Mouse (Mus musculus) spleen, adult 2 months (tissue): ENCODE results near the gene Gpr39.

Experiments used
- CTCF ChIP-seq: fragments of 200-500 bp; IDR thresholded peaks from 2 replicates; pipeline ENCODE4 v1.5.1; 2011; ENCODE audit warnings: mild to moderate bottlenecking, inconsistent platforms; ENCODE audit not compliant: insufficient read depth, insufficient read length, insufficient replicate concordance; ENCODE audit errors: extremely low read depth
- POLR2A ChIP-seq: fragments of 200-500 bp; IDR thresholded peaks from 2 replicates; pipeline ENCODE4 v1.6.1; 2011; ENCODE audit warnings: low read depth, low read length, inconsistent platforms

DNA sequence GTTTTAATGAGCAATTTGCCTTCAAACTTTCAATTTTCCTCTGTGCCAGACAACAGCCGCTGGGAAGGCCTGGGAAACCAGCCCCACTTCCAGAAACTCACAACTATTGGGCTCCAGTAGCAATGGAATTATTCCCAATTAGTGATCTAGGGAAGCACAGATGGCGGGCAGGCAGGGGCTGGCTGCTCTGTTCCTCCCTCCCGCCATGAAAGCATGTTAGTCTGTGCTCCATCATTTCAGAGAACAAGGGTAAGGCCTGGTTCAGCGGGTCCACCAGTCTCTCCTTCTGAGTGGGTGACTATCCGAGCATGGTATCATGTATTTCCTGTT, 83.9 kb downstream of the Gpr39 start:
- TF ChIP-seq POLR2A (no peak), CTCF (no peak)
